Mouse (Mus musculus) brain, embryonic 18.5 days (tissue): ENCODE results near the gene Esp18.

Experiments
- DNase-seq: peaks from one replicate; pipeline ENCODE4 v3.0.0-alpha.2; 2012; ENCODE audit warnings: low read depth, low spot score

The Esp18 gene

DNA sequence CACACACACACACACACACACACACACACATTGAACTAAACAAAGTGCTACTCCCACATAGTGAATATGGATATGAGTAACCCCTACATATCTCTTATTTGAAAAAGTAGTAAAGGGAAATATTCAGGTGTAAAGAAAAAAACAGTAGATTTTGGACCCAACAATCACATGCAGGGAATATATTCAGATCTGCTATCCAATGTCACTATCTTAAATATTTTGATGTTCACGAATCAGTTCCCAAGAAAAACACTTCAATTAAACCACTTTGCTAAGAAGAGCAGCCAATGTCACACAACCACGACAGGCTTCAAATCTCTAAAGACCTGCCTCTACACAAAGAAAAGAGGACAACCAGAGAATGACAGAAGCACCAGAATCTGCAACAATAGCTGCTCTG, at the start of gene Esp18:
Gene Esp18 (plus strand): TSS at position 301 of the 400 bp plus-strand sequence.
- no peak for DNase-seq

DNA sequence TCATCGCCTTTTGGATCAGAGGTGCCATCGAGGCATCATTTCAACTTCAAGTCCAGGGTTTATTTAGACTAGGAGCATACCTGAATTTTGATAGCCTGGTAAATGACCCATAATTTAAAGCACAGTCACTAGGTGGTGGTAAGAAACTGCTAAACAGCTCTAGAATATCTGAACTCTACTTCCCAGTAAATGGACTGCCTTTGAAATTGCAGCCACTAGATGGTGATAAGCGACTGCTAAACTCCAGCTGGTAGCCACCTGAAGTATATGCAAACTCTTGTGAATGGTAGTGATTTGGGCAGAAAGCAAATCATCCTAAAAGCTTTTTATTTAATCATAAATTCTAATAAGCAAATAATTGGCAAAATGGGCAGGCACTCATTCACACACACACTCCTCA, 42.8 kb upstream of the Esp18 start:
- DNase-seq = no peak
